Mouse (Mus musculus): ENCODE data around the gene Phgdh.

- TF ChIP-seq GATA1 (IDR thresholded peaks at IDR 0.05; ENCODE audit: low read length) (no peak), TAL1 (IDR thresholded peaks at IDR 0.05; ENCODE audit: low read length) (no peak)
Observed at GRCm38 (mm10) chr3:98315181-98315580, 24.6 kb downstream of the Phgdh start.

Measured in erythroblast, embryonic 14.5 days (primary cell).